Mouse (Mus musculus) hindbrain, embryonic 16.5 days (tissue): ENCODE data around the gene Olfr68. TPM values are rescaled to one million over a fixed set of nuclear protein-coding genes. Genes with fewer than 3 reads are reported as not detected.
"Not testable (repeated sequence)": the region's sequence is repeated elsewhere in the genome, so short reads cannot be mapped to it uniquely, and the experiment has no call there.

ENCODE experiments used
- ATAC-seq: fragments of 200-750 bp; cut with Nextera tagmentation; 2 replicates; pipeline ENCODE4 v1.8.0; 2017; ENCODE audit warnings: moderate TSS enrichment, moderate library complexity
- H3K27ac ChIP-seq: fragments of 300-500 bp; sonication (generic); 2 replicates; pipeline ENCODE4 v1.5.1; 2014; ENCODE audit warnings: low read depth, mild to moderate bottlenecking, control low read depth, low read length, moderate library complexity
- H3K27me3 ChIP-seq: fragments of 300-500 bp; sonication (generic); replicated peaks from 2 replicates; pipeline ENCODE4 v1.6.1; 2014; ENCODE audit warnings: low read length; ENCODE audit not compliant: control insufficient read depth, insufficient read depth
- H3K36me3 ChIP-seq: fragments of 300-500 bp; sonication (generic); 2 replicates; pipeline ENCODE4 v1.6.1; 2014; ENCODE audit warnings: mild to moderate bottlenecking, low read length, moderate library complexity, mixed read lengths; ENCODE audit not compliant: control insufficient read depth, insufficient read depth
- H3K4me1 ChIP-seq: fragments of 300-500 bp; sonication (generic); 2 replicates; pipeline ENCODE4 v1.6.1; 2014; ENCODE audit warnings: low read depth, low read length; ENCODE audit not compliant: control insufficient read depth, insufficient read depth
- H3K4me2 ChIP-seq: fragments of 300-500 bp; sonication (generic); 2 replicates; pipeline ENCODE4 v1.6.1; 2014; ENCODE audit warnings: mild to moderate bottlenecking, low read length, control low read depth, moderate library complexity
- H3K4me3 ChIP-seq: fragments of 300-500 bp; sonication (generic); 2 replicates; pipeline ENCODE4 v1.5.1; 2014; ENCODE audit warnings: mild to moderate bottlenecking, low read length, control low read depth, moderate library complexity
- H3K9ac ChIP-seq: fragments of 300-500 bp; sonication (generic); 2 replicates; pipeline ENCODE4 v1.6.1; 2014; ENCODE audit warnings: low read depth, mild to moderate bottlenecking, control low read depth, low read length, moderate library complexity
- H3K9me3 ChIP-seq: fragments of 300-500 bp; sonication (generic); 2 replicates; pipeline ENCODE4 v1.6.1; 2014; ENCODE audit warnings: mild to moderate bottlenecking, low read length, moderate library complexity; ENCODE audit not compliant: control insufficient read depth
- WGBS: fragments of 180-500 bp; shearing (Covaris S2); extraction: QIAGEN DNeasy Blood & Tissue Kit; methylation state at CpG from one replicate; pipeline ENCODE4 v1.1.7; 2014; 5-methylcytosine and 5-hydroxymethylcytosine counted together
- polyA plus RNA-seq: library from polyadenylated mRNA; unstranded; fragments of >200 nt; fragmentation: Nextera tagmentation; extraction: Ambion mirVana; gene quantifications from 2 replicates; pipeline ENCODE4 v1.2.1, GENCODE M21; 2015

Olfr68 gene
- not detected in 2 replicates for polyA plus RNA-seq

DNA sequence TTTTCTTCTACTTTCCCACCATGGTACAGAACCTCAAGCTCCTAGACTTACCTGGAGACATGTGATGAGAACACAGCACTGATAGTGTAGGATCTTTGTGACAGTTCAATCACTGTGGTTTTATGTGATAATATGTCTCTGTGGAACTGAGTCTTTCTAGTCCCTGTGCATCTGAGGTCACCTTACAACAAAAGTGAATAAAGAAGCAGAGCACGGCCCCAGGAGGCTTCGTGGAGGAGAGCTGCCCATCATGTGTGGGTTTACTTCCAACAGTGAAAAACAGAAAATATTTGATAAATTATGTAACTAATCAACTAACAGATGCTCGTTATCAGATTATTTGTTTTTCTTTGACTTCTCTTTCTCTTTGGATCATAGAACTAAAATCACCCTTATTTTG lies at the start of gene Olfr68:
Olfr68 (minus strand) TSS at position 101 of the 400 bp plus-strand sequence.
- Histone ChIP-seq H3K4me1 (no peaks in the 10 kb centered on the region), H3K27ac (no peak within 1 kb of the TSS), H3K4me3 (no peak within 1 kb of the TSS), H3K9me3 (no peaks in the 10 kb centered on the region), H3K36me3 (no peaks in the 10 kb centered on the region), H3K4me2 (no peak within 1 kb of the TSS), H3K9ac (no peak within 1 kb of the TSS), H3K27me3 (no peaks in the 10 kb centered on the region)
- ATAC-seq: no peak
- 74% methylated on average over 3 of the region's 3 CpGs for WGBS

DNA sequence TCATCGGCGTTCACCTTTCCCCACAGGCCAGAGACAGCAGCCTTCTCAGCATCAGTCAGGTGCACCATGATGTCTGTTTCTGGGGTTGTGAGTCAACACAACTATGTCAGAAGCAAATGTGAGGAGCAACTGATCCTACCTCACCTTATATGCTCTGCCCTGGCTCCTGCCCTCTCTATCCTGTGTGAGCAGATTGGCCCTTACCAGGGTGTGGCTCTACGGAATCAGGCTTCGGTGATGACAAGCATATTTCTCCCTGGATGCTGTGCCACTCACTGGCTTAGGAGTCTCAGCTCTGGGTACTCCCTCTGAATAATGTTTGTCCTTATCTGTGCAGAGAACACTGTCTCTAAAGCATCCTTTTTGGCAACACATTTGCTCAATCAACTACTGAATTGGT lies 48.3 kb upstream of the Olfr68 start, which contains the start of gene Hbb-bs:
Hbb-bs (minus strand) TSS at position 289 of the 400 bp plus-strand sequence.
- no peaks in the 10 kb centered on the region for H3K4me1 ChIP-seq
- no peak within 1 kb of the TSS for H3K9ac ChIP-seq
- H3K4me2 ChIP-seq: no peak within 1 kb of the TSS
- no peak within 1 kb of the TSS for H3K4me3 ChIP-seq
- ATAC-seq: no peak
- no peaks in the 10 kb centered on the region for H3K36me3 ChIP-seq
- 88% methylated on average over 4 of the region's 4 CpGs for WGBS
- no peaks in the 10 kb centered on the region for H3K9me3 ChIP-seq
- H3K27me3 ChIP-seq: no peaks in the 10 kb centered on the region
- H3K27ac ChIP-seq: no peak within 1 kb of the TSS

DNA sequence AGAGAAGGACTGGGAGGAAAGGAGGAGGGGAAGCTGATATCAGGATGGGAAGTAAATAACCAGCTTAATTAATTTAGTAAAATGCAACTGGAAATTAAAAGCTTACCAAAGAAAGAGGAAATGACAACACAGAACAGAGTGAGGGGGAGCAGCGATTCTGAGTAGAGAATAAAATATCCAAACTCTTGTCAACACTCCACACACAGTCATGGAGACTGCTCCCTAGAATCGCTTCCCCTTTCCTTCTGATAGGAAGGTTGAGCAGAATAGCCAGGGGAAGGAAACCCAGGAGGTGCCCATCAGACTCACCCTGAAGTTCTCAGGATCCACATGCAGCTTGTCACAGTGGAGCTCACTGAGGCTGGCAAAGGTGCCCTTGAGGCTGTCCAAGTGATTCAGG lies 47.6 kb upstream of the Olfr68 start:
- not testable (repeated sequence) for H3K9me3 ChIP-seq, H3K27ac ChIP-seq, H3K27me3 ChIP-seq, H3K4me2 ChIP-seq, ATAC-seq, H3K4me3 ChIP-seq, H3K36me3 ChIP-seq, H3K4me1 ChIP-seq, H3K9ac ChIP-seq
- no CpG with 5 or more reads among the region's 2 CpGs for WGBS

DNA sequence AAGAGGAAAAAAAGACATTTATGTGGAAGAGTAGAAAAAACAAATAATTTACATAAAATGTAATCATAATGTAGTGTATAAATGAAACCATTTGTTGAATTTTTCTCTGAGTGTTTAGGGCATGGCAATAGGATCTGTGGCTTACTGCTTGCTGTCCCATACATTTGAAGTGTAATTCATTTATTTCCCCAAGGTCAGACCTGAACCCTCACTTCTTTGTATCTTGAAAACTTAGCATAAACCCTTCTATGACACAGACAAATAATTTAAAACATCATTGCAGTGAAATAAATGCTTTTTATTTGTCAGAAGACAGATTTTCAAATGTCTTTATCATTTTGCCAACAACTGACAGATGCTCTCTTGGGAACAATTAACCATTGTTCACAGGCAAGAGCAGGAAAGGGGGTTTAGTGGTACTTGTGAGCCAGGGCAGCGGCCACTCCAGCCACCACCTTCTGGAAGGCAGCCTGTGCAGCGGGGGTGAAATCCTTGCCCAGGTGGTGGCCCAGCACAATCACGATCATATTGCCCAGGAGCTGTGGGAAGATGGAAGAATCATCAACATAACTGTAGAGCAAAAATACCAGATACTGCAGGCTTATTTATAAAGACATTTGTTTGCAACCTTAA lies 46.9 kb upstream of the Olfr68 start:
- Histone ChIP-seq H3K4me1 (no peaks in the 10 kb centered on the region), H3K36me3 (no peaks in the 10 kb centered on the region), H3K4me2 (no peak overlapping the region), H3K9me3 (no peaks in the 10 kb centered on the region), H3K4me3 (no peak overlapping the region), H3K27me3 (no peaks in the 10 kb centered on the region), H3K27ac (no peak overlapping the region), H3K9ac (no peak overlapping the region)
- ATAC-seq: no peak
- WGBS: 49% methylated on average over 3 of the region's 3 CpGs

DNA sequence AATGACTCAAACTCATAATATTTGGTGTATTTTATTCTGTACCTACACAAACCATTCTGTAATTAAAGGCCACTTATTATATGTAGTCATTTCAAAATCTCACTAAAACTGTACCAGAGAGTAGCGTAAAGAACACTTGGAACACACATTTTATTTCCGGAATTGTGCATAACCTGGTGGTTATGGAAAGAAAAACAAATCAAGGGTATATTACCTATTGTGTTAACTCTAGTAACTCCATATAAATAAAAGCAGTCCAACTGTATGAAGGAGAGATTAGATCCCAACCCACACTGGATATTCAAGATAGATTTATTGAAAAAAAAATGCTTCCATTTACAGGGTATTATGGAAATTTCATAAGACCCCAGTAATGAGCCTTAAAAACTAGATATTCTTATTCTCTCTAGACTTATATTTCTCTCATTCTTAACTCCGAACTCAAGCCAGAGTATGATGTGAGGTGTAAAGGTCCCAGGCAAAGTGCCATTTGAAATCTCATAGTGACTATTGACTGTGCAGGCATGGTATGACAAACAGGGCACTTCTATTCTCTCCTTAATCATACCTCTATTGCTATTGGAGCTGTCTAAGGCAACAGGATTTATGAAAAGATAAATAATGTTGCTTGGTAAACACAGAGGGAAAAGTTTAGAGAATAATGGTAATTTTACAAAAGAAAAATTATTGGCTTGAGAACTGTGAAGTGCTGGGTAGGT lies 46.2 kb upstream of the Olfr68 start:
- Histone ChIP-seq H3K27me3 (no peaks in the 10 kb centered on the region), H3K9me3 (no peaks in the 10 kb centered on the region), H3K36me3 (no peaks in the 10 kb centered on the region), H3K27ac (no peak overlapping the region), H3K4me1 (no peaks in the 10 kb centered on the region), H3K9ac (no peak overlapping the region), H3K4me2 (no peak overlapping the region), H3K4me3 (no peak overlapping the region)
- ATAC-seq: no peak
- 89% methylated on average over 3 of the region's 3 CpGs for WGBS

DNA sequence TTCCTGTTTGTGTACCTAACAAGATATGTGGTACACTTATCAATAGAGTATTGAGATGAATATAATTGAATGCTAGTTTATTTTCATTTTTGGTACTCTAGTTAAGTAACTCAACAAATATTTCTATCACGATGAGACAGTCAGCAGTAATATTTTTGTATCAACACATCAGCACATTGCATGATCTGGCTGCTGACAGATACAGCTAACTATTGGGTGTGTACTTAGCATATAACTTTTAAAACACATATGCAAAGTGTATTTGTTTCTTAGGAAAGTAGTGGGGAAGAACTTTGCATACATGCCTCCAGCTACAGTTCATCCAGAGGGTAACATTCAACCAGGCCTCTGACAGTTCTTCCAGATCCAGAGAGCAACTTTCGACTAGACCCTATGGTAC lies 45.1 kb upstream of the Olfr68 start:
- H3K4me2 ChIP-seq: no peak overlapping the region
- ATAC-seq: no peak
- no peaks in the 10 kb centered on the region for H3K9me3 ChIP-seq
- no peak overlapping the region for H3K27ac ChIP-seq
- no peak overlapping the region for H3K4me3 ChIP-seq
- H3K27me3 ChIP-seq: no peaks in the 10 kb centered on the region
- H3K4me1 ChIP-seq: no peaks in the 10 kb centered on the region
- no peaks in the 10 kb centered on the region for H3K36me3 ChIP-seq
- H3K9ac ChIP-seq: no peak overlapping the region
- WGBS: 83% methylated on average over 2 of the region's 2 CpGs

DNA sequence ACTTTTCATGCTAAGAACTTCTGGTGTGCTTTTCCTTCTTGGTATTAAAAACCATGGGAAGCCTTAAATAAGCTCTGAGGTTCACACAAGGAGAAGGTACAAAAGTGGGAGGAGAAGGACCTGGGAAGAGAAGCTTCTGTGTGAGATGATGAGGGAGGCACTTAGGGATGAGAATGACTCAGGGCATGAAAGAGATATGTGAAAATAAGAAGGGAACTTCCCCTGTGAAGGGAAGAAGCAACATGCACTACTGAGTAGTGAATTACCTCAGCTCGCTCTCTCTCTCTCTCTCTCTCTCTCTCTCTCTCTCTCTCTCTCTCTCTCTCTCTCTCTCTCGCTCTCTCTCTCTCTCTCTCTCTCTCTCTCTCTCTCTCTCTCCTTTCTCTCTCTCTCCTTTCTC lies 35.6 kb upstream of the Olfr68 start:
- H3K36me3 ChIP-seq, H3K27me3 ChIP-seq, H3K4me1 ChIP-seq, H3K9me3 ChIP-seq, ATAC-seq, H3K9ac ChIP-seq, H3K4me3 ChIP-seq, H3K27ac ChIP-seq, H3K4me2 ChIP-seq: not testable (repeated sequence)
- WGBS: 88% methylated on average over 1 of the region's 2 CpGs

DNA sequence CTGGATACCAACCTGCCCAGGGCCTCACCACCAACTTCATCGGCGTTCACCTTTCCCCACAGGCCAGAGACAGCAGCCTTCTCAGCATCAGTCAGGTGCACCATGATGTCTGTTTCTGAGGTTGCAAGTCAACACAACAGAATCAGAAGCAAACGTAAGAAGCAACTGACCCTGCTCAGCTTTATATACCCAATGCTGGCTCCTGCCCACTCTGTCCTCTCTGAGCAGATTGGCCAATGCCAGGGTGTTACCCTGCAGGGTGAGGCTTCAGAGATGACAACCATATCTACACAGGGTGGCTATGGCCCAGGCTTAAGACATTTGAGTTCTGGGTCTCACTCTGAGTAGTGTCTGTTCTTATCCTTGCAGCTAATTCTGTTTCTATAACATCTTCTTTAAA lies 34.3 kb upstream of the Olfr68 start, which contains the start of gene Hbb-bt:
Hbb-bt (minus strand) TSS at position 231 of the 400 bp plus-strand sequence.
- no peaks in the 10 kb centered on the region for H3K36me3 ChIP-seq
- WGBS: 94% methylated on average over 3 of the region's 3 CpGs
- no peaks in the 10 kb centered on the region for H3K4me1 ChIP-seq
- no peak within 1 kb of the TSS for H3K4me3 ChIP-seq
- H3K27ac ChIP-seq: no peak within 1 kb of the TSS
- H3K27me3 ChIP-seq: no peaks in the 10 kb centered on the region
- no peaks in the 10 kb centered on the region for H3K9me3 ChIP-seq
- no peak within 1 kb of the TSS for H3K9ac ChIP-seq
- no peak within 1 kb of the TSS for H3K4me2 ChIP-seq
- no peak for ATAC-seq

DNA sequence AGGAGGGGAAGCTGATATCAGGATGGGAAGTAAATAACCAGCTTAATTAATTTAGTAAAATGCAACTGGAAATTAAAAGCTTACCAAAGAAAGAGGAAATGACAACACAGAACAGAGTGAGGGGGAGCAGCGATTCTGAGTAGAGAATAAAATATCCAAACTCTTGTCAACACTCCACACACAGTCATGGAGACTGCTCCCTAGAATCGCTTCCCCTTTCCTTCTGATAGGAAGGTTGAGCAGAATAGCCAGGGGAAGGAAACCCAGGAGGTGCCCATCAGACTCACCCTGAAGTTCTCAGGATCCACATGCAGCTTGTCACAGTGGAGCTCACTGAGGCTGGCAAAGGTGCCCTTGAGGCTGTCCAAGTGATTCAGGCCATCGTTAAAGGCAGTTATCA lies 33.7 kb upstream of the Olfr68 start:
- not testable (repeated sequence) for H3K9ac ChIP-seq, H3K27me3 ChIP-seq, H3K27ac ChIP-seq, H3K4me1 ChIP-seq, ATAC-seq, H3K4me3 ChIP-seq, H3K4me2 ChIP-seq, H3K36me3 ChIP-seq, H3K9me3 ChIP-seq
- no CpG with 5 or more reads among the region's 3 CpGs for WGBS
